Mouse (Mus musculus): ENCODE measurements around the gene Slf2.

GRCm38 (mm10) chr19:44929251-44929650, 1.7 kb upstream of the Slf2 start:
- TF ChIP-seq CTCF (IDR thresholded peaks at IDR 0.05; ENCODE audit: borderline replicate concordance, insufficient read depth, low read depth, low read length) = no peak
- no peak for TF ChIP-seq POLR2A (IDR thresholded peaks at IDR 0.05; ENCODE audit: borderline replicate concordance, insufficient read depth, low read length)
